Mouse (Mus musculus) ES-E14 (cell line): ENCODE measurements at regions not wholly inside any gene's neighbourhood (a gene's known extent, or its start where the extent isn't known, plus 50 kb on each side); places are given as distances from the start of the nearest gene placed in this dataset.

Experiments
- CHD2 ChIP-seq: IDR thresholded peaks from 2 replicates; pipeline ENCODE4 v1.6.1; 2014; ENCODE audit warnings: mild to moderate bottlenecking, low read depth, low read length, inconsistent platforms
- HCFC1 ChIP-seq: IDR thresholded peaks from 2 replicates; pipeline ENCODE4 v1.6.1; 2012; ENCODE audit warnings: low read length, inconsistent platforms, borderline replicate concordance; ENCODE audit not compliant: insufficient read depth
- MAFK ChIP-seq: IDR thresholded peaks from 2 replicates; pipeline ENCODE4 v1.6.1; 2014; ENCODE audit warnings: mild to moderate bottlenecking, low read depth, low read length, inconsistent platforms; ENCODE audit not compliant: insufficient read depth
- ZC3H11A ChIP-seq: IDR thresholded peaks from 2 replicates; pipeline ENCODE4 v1.6.1; 2012; ENCODE audit warnings: low read depth, mild to moderate bottlenecking, inconsistent platforms, low read length, borderline replicate concordance

GRCm38 (mm10) chr1:73354447-73354846 lies 338.7 kb upstream of the Tnp1 start:
- TF ChIP-seq MAFK: no peak
- TF ChIP-seq HCFC1: no peak
- TF ChIP-seq ZC3H11A: no peak
- no peak for TF ChIP-seq CHD2
